Mouse (Mus musculus) stomach, embryonic 16.5 days (tissue): ENCODE measurements at regions not wholly inside any gene's neighbourhood (a gene's known extent, or its start where the extent isn't known, plus 50 kb on each side); places are given as distances from the start of the nearest gene placed in this dataset.
A peak's percentile ranks its signal among the peaks of the same experiment; 100 is the strongest.

Experiments used
- ATAC-seq: fragments of 200-750 bp; cut with Nextera tagmentation; 2 replicates; pipeline ENCODE4 v1.8.0; 2017; ENCODE audit warnings: moderate number of reproducible peaks, moderate TSS enrichment; ENCODE audit not compliant: insufficient read depth, low FRiP score
- H3K27ac ChIP-seq: fragments of 300-500 bp; sonication (generic); 2 replicates; pipeline ENCODE4 v1.5.1; 2014; ENCODE audit warnings: low read length
- H3K27me3 ChIP-seq: fragments of 300-500 bp; sonication (generic); 2 replicates; pipeline ENCODE4 v1.6.1; 2014; ENCODE audit warnings: low read length, control low read depth, mixed read lengths; ENCODE audit not compliant: control insufficient read depth, insufficient read depth
- H3K36me3 ChIP-seq: fragments of 300-500 bp; sonication (generic); 2 replicates; pipeline ENCODE4 v1.6.1; 2014; ENCODE audit warnings: low read length; ENCODE audit not compliant: control insufficient read depth, insufficient read depth
- H3K4me1 ChIP-seq: fragments of 300-500 bp; sonication (generic); 2 replicates; pipeline ENCODE4 v1.6.1; 2014; ENCODE audit warnings: low read length, control low read depth, mixed read lengths; ENCODE audit not compliant: control insufficient read depth, insufficient read depth
- H3K4me2 ChIP-seq: fragments of 300-500 bp; sonication (generic); 2 replicates; pipeline ENCODE4 v1.6.1; 2014; ENCODE audit warnings: low read depth, low read length, mixed read lengths
- H3K4me3 ChIP-seq: fragments of 300-500 bp; sonication (generic); replicated peaks from 2 replicates; pipeline ENCODE4 v1.5.1; 2014; ENCODE audit warnings: mild to moderate bottlenecking, low read length
- H3K9ac ChIP-seq: fragments of 300-500 bp; sonication (generic); 2 replicates; pipeline ENCODE4 v1.6.1; 2014; ENCODE audit warnings: low read length
- H3K9me3 ChIP-seq: fragments of 300-500 bp; sonication (generic); replicated peaks from 2 replicates; pipeline ENCODE4 v1.6.1; 2016; ENCODE audit warnings: low read length, control low read depth; ENCODE audit not compliant: control insufficient read depth
- WGBS: fragments of 180-500 bp; shearing (Covaris S2); extraction: QIAGEN DNeasy Blood & Tissue Kit; methylation state at CpG from one replicate; pipeline ENCODE4 v1.1.7; 2014; 5-methylcytosine and 5-hydroxymethylcytosine counted together

- no peaks in the 10 kb centered on the region for H3K36me3 ChIP-seq
- 0 out of 2 replicates have a peak, but pooled peaks cover 8% of the 10 kb centered on the region for H3K4me1 ChIP-seq
- H3K27ac ChIP-seq = no peak overlapping the region
- peak overlapping the region; percentile 32 for H3K4me3 ChIP-seq
- WGBS = 1% methylated on average over 32 of the region's 33 CpGs
- no peak overlapping the region for H3K9ac ChIP-seq
- ATAC-seq = no peak
- peak overlapping the region; percentile 96 for H3K4me2 ChIP-seq
- peaks cover 86% of the 10 kb centered on the region for H3K27me3 ChIP-seq
- H3K9me3 ChIP-seq = no peaks in the 10 kb centered on the region
Measured at GRCm38 (mm10) chr13:83729331-83730009, 225.6 kb downstream of the Mef2c start.

- H3K4me3 ChIP-seq = peak overlapping the region; percentile 61
- H3K27me3 ChIP-seq = peaks cover 79% of the 10 kb centered on the region
- H3K27ac ChIP-seq = no peak overlapping the region
- peak overlapping the region; percentile 96 for H3K4me2 ChIP-seq
- H3K9me3 ChIP-seq = no peaks in the 10 kb centered on the region
- H3K9ac ChIP-seq = peak overlapping the region; percentile 74
- WGBS = 3% methylated on average over 16 of the region's 16 CpGs
- H3K36me3 ChIP-seq = no peaks in the 10 kb centered on the region
- ATAC-seq = peak; percentile 22; the same call in 1 of the 2 replicates
- 0 out of 2 replicates have a peak, but pooled peaks cover 8% of the 10 kb centered on the region for H3K4me1 ChIP-seq
Measured at GRCm38 (mm10) chr13:83730155-83730712, 226.4 kb downstream of the Mef2c start.

GRCm38 (mm10) chr13:83730713-83731480 lies 227.1 kb downstream of the Mef2c start:
- Histone ChIP-seq H3K4me3 (peak overlapping the region; percentile 61), H3K27ac (no peak overlapping the region), H3K4me2 (peak overlapping the region; percentile 96), H3K4me1 (0 out of 2 replicates have a peak, but pooled peaks cover 8% of the 10 kb centered on the region), H3K27me3 (peaks cover 76% of the 10 kb centered on the region), H3K9ac (peak overlapping the region; percentile 74), H3K9me3 (no peaks in the 10 kb centered on the region), H3K36me3 (no peaks in the 10 kb centered on the region)
- WGBS = under 1% methylated on average over 88 of the region's 91 CpGs
- ATAC-seq = peak; percentile 81

DNA sequence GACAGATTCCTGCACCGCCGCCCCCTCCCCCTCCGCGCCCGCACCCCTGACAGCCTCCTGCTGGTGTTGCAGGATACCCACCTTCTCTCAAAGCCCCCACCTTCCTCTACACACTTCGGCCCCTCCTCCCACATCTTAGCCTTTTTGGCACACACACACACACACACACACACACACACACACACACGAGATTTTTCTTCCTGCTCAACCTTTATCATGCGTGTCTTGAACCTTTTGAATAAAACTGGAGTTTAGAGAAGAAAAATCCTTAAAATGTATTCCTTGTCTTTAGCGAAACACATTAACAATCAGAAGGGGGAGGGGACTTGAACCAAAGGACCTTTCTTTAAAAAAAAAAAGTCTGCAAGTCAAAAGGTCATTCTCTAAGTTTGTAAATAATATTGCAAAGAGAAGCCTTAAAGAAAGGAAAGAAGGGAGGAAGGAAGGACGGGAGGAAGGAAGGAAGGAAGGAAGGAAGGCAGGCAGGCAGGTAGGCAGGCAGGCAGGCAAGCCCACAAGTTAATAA lies 227.7 kb downstream of the Mef2c start:
- no peak for ATAC-seq
- H3K27ac ChIP-seq = no peak overlapping the region

DNA sequence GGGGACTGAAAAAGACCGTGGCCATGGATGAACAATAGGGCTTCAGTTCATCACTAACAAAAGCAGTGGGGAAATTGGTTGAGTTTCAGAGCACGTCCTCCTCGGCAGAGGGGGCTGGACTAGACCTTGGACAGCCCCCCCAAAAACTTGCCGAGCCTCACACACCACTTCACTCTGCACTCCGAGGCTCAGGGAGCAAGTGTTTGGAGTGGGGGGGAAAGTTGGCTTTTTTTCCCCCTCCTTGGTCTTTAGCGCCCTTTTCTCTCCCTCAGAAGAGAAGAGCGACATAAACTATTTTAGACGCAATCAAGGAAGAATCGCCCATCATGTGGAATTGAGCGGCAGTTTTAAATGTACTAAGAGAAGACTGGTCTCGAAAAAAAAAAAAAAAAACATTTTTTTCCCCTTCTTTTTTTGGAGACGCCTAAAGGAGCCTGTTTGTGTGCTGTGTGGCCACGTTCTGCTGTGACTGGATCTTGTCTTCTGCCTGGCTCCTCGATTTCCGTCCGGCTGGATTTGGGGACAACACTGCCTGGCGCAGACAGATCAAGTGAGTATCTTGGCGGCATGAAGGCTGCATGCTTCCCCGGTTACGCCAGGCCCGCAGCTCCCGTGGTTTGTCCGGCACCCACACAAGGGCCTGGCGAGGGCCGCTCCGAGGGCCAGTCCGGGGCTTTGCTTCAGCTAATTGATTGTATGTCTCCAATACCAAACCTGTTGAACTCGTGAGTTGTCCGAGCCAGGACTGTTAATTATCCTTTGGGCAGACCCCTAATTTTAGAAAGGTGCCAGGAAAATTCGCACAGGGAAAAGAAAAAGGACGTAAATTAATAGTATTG lies 228.7 kb downstream of the Mef2c start:
- peak overlapping the region; percentile 15; the same call in 1 of the 2 replicates for H3K4me3 ChIP-seq
- 2% methylated on average over 30 of the region's 31 CpGs for WGBS
- H3K4me2 ChIP-seq = no peak overlapping the region
- ATAC-seq = no peak
- H3K27ac ChIP-seq = no peak overlapping the region
- H3K9me3 ChIP-seq = no peaks in the 10 kb centered on the region
- peaks cover 69% of the 10 kb centered on the region for H3K27me3 ChIP-seq
- H3K9ac ChIP-seq = no peak overlapping the region
- H3K36me3 ChIP-seq = no peaks in the 10 kb centered on the region
- H3K4me1 ChIP-seq = 0 out of 2 replicates have a peak, but pooled peaks cover 8% of the 10 kb centered on the region

More for the DNA sequence above, 227.7 kb downstream of the Mef2c start:
- Histone ChIP-seq H3K36me3 (no peaks in the 10 kb centered on the region), H3K9ac (peak overlapping the region; percentile 74), H3K9me3 (no peaks in the 10 kb centered on the region), H3K27me3 (peaks cover 73% of the 10 kb centered on the region), H3K4me3 (peak overlapping the region; percentile 61), H3K4me1 (0 out of 2 replicates have a peak, but pooled peaks cover 8% of the 10 kb centered on the region), H3K4me2 (peak overlapping the region; percentile 96)
- WGBS = under 1% methylated on average over 10 of the region's 10 CpGs

GRCm38 (mm10) chr13:83733231-83733990 lies 229.6 kb downstream of the Mef2c start:
- Histone ChIP-seq H3K9me3 (no peaks in the 10 kb centered on the region), H3K27ac (no peak overlapping the region), H3K9ac (no peak overlapping the region), H3K4me1 (0 out of 2 replicates have a peak, but pooled peaks cover 8% of the 10 kb centered on the region), H3K27me3 (peaks cover 68% of the 10 kb centered on the region), H3K36me3 (no peaks in the 10 kb centered on the region), H3K4me2 (no peak overlapping the region), H3K4me3 (peak overlapping the region; percentile 19)
- WGBS = 4% methylated on average over 24 of the region's 24 CpGs
- ATAC-seq = no peak

- H3K9ac ChIP-seq = no peak overlapping the region
- H3K9me3 ChIP-seq = no peaks in the 10 kb centered on the region
- WGBS = 7% methylated on average over 1 of the region's 1 CpGs
- peaks cover 65% of the 10 kb centered on the region for H3K27me3 ChIP-seq
- H3K4me3 ChIP-seq = peak overlapping the region; percentile 19
- 0 out of 2 replicates have a peak, but pooled peaks cover 8% of the 10 kb centered on the region for H3K4me1 ChIP-seq
- no peak overlapping the region for H3K4me2 ChIP-seq
- H3K36me3 ChIP-seq = no peaks in the 10 kb centered on the region
- no peak overlapping the region for H3K27ac ChIP-seq
- ATAC-seq = no peak
Measured at GRCm38 (mm10) chr13:83733991-83734610, 230.3 kb downstream of the Mef2c start.
